Mouse (Mus musculus) heart, postnatal 0 days (tissue): ENCODE data around the gene Cep131. TPM values are rescaled to one million over a fixed set of nuclear protein-coding genes. Genes with fewer than 3 reads are reported as not detected.

Experiments used
- ATAC-seq: fragments of 200-750 bp; cut with Nextera tagmentation; 2 replicates; pipeline ENCODE4 v1.8.0; 2017; ENCODE audit warnings: low read depth, moderate number of reproducible peaks, moderate library complexity; ENCODE audit not compliant: insufficient read depth
- DNase-seq: peaks from one replicate; pipeline ENCODE4 v3.0.0-alpha.2; 2016; ENCODE audit warnings: low spot score
- H3K27ac ChIP-seq: fragments of 300-500 bp; sonication (generic); 2 replicates; pipeline ENCODE4 v1.5.1; 2014; ENCODE audit warnings: low read depth, mild to moderate bottlenecking
- H3K27me3 ChIP-seq: fragments of 300-500 bp; sonication (generic); 2 replicates; pipeline ENCODE4 v1.6.1; 2014; ENCODE audit warnings: low read length, mixed read lengths; ENCODE audit not compliant: control insufficient read depth, insufficient read depth
- H3K36me3 ChIP-seq: fragments of 300-500 bp; sonication (generic); replicated peaks from 2 replicates; pipeline ENCODE4 v1.6.1; 2014; ENCODE audit warnings: low read length, mixed read lengths; ENCODE audit not compliant: control insufficient read depth, insufficient read depth
- H3K4me1 ChIP-seq: fragments of 300-500 bp; sonication (generic); 2 replicates; pipeline ENCODE4 v1.6.1; 2014; ENCODE audit warnings: antibody characterized with exemption; ENCODE audit not compliant: control insufficient read depth, insufficient read depth
- H3K4me2 ChIP-seq: fragments of 300-500 bp; sonication (generic); 2 replicates; pipeline ENCODE4 v1.6.1; 2014; ENCODE audit warnings: low read depth, mild to moderate bottlenecking, low read length, moderate library complexity
- H3K4me3 ChIP-seq: fragments of 300-500 bp; sonication (generic); 2 replicates; pipeline ENCODE4 v1.5.1; 2014; ENCODE audit warnings: low read depth, low read length
- H3K9ac ChIP-seq: fragments of 300-500 bp; sonication (generic); replicated peaks from 2 replicates; pipeline ENCODE4 v1.6.1; 2014; ENCODE audit warnings: low read depth, low read length, mixed read lengths
- H3K9me3 ChIP-seq: fragments of 300-500 bp; sonication (generic); replicated peaks from 2 replicates; pipeline ENCODE4 v1.6.1; 2016; ENCODE audit warnings: low read length; ENCODE audit not compliant: control insufficient read depth
- CTCF ChIP-seq: IDR thresholded peaks from 2 replicates; pipeline ENCODE4 v1.5.1; 2016; ENCODE audit warnings: antibody characterized with exemption, control low read depth, low read depth
- EP300 ChIP-seq: IDR thresholded peaks from 2 replicates; pipeline ENCODE4 v1.6.1; 2016; ENCODE audit warnings: antibody characterized with exemption, low read depth
- whole genome bisulfite sequencing: fragments of 180-500 bp; shearing (Covaris S2); extraction: QIAGEN DNeasy Blood & Tissue Kit; methylation state at CpG from one replicate; pipeline ENCODE4 v1.1.7; 2014; 5-methylcytosine and 5-hydroxymethylcytosine counted together
- polyA plus RNA-seq: library from polyadenylated mRNA; unstranded; fragments of >200 nt; fragmentation: Nextera tagmentation; extraction: Ambion mirVana; gene quantifications from 2 replicates; pipeline ENCODE4 v1.2.1, GENCODE M21; 2015
- total RNA-seq: library from RNA; depleted of rRNA; stranded (reverse); fragments of >200 nt; gene quantifications from 2 replicates; pipeline ENCODE4 v1.2.3, GENCODE M21; 2014; ENCODE audit warnings: low replicate concordance

Cep131 gene
- total and polyA plus RNA-seq, 2 experiments from 2014 or later = 3.8 to 6.8 TPM

DNA sequence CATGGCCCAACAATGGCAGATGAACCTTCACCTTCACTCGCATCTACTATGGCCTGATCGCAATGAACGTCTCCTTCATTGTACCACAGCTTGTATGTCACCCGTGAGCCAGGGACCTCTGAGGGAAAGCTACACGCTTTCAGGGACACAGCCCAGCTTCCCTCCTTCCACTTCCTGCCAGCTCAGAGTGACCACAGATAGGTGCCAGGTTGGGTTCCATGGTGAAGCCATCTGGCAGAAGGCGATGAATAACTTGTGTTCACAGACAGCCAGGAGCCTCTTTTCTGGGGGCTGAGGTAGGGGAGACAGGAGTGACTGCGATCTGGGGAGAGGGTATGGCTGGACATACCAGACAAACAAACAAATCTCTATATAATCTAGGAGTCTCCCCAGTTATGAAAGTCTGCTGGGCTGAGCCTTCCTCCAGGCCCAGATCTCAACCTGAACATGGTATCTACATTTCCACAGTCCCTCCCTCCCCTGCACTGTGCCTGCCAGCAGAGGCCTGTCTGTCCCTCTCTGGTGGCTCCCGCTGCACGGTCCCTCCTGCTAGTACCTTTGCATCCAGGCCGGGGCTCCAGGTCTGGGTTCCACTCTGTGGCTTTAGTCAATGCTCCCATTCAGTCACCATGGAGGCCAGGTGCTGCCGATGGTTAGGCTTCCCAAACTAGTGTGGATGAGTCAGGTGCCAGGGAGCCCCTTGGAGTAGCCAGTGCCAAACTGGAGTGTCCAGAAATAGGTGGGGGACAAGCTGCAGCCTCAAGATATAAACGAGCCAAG is 30.5 kb downstream of the Cep131 start:
- WGBS = 76% methylated on average over 11 of the region's 12 CpGs
- Histone ChIP-seq H3K36me3 (no peaks in the 10 kb centered on the region), H3K4me1 (peaks cover 10% of the 10 kb centered on the region; the same call in 1 of the 2 replicates), H3K27ac (no peak overlapping the region), H3K9me3 (no peaks in the 10 kb centered on the region), H3K4me2 (no peak overlapping the region), H3K27me3 (no peaks in the 10 kb centered on the region), H3K9ac (no peak overlapping the region), H3K4me3 (no peak overlapping the region)
- ATAC-seq (no peak), DNase-seq (no peak)
- TF ChIP-seq EP300 (no peak), CTCF (no peak)

DNA sequence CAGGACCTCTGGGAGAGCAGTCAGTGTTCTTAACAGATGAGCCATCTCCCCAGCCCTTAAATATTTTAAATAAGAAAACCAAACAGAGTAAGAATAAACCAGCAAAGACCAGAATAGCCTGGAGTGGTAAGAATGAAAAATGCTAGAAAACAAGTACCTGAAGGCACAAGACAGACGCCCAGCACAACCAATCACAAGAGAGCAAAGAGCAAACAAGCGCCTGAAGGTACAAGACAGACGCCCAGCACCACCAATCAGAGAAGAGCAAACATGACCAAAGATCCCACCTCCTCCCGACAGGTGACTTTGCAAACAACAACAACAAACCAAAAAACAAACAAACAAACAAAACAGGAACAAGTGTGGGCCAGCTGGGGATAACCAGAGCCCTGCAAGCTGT is 32.8 kb downstream of the Cep131 start:
- TF ChIP-seq CTCF (no peak), EP300 (no peak)
- ATAC-seq (no peak), DNase-seq (no peak)
- Histone ChIP-seq H3K36me3 (no peaks in the 10 kb centered on the region), H3K27ac (no peak overlapping the region), H3K27me3 (peaks cover 4% of the 10 kb centered on the region), H3K9ac (no peak overlapping the region), H3K9me3 (no peaks in the 10 kb centered on the region), H3K4me1 (peaks cover 10% of the 10 kb centered on the region; the same call in 1 of the 2 replicates), H3K4me3 (no peak overlapping the region), H3K4me2 (no peak overlapping the region)
- WGBS = 81% methylated on average over 4 of the region's 4 CpGs

DNA sequence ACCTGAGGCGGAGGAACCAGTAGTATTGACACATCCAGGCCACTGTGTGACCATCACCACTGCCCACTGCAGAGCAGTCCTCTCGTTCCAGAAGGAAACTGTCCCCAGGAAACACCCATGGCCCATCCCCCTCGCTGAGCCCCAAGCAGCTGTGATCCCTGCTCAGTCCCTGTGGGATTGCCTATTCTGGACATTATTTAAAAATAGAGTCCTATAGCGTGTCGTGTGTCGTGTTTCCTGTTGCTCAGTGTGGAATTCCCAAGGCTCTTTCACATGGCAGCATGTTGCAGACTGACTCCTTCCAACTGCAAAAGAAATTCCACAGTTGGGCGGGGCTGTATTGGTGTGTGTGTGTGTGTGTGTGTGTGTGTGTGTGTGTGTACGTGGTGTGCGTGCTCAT is 34.4 kb downstream of the Cep131 start:
- H3K4me2 ChIP-seq = no peak overlapping the region
- H3K27ac ChIP-seq = no peak overlapping the region; the same call in 1 of the 2 replicates
- WGBS = 42% methylated on average over 9 of the region's 9 CpGs
- H3K36me3 ChIP-seq = no peaks in the 10 kb centered on the region
- peaks cover 20% of the 10 kb centered on the region for H3K27me3 ChIP-seq
- H3K4me3 ChIP-seq = no peak overlapping the region
- peak; percentile 57 for ATAC-seq
- DNase-seq = peak; percentile 40
- no peaks in the 10 kb centered on the region for H3K9me3 ChIP-seq
- no peak overlapping the region for H3K9ac ChIP-seq
- TF ChIP-seq EP300 (peak; percentile 63; the same call in 1 of the 2 replicates), CTCF (no peak)
- H3K4me1 ChIP-seq = peaks cover 10% of the 10 kb centered on the region; the same call in 1 of the 2 replicates

DNA sequence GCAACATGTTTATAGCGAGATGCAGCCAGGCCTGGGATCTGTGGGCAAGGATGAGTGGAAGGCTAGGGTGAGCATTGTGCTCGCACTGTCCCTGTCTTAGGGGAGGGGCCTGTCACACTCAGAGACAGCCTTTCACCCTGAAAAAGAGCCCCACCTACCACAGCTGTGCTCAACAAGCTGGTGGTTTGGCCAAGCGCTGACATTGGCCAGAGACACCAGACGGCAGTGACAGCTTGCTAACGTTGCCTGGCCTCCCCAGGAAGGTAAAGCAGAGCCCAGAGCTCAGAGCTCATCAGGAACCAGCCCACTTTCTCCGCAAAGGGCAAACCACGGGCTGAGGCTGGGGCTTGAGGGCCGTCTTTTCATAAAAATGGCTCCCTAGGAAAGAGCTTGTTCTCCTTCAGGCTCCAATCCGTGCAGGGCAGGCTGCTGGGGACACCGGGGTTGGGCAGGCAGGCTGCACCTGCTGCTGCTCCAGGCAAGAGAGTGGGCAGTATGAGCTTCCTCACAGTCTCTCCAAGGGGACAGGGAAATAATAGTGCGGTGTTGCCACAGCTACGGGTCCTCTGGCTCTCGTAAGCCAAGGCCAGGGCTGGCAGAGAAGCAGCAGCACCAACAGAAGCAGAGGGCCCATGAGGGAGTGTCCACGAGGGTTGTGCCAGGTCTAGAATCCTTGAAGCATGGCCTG is 35.4 kb downstream of the Cep131 start:
- no peaks in the 10 kb centered on the region for H3K36me3 ChIP-seq
- H3K27me3 ChIP-seq = peaks cover 30% of the 10 kb centered on the region
- H3K27ac ChIP-seq = no peak overlapping the region
- H3K9me3 ChIP-seq = no peaks in the 10 kb centered on the region
- TF ChIP-seq CTCF = no peak
- no peak for TF ChIP-seq EP300
- no peak for DNase-seq
- H3K9ac ChIP-seq = no peak overlapping the region
- H3K4me3 ChIP-seq = no peak overlapping the region
- ATAC-seq = no peak; the same call in none of the 2 replicates
- 41% methylated on average over 14 of the region's 14 CpGs for WGBS
- H3K4me2 ChIP-seq = no peak overlapping the region
- peaks cover 10% of the 10 kb centered on the region; the same call in 1 of the 2 replicates for H3K4me1 ChIP-seq

DNA sequence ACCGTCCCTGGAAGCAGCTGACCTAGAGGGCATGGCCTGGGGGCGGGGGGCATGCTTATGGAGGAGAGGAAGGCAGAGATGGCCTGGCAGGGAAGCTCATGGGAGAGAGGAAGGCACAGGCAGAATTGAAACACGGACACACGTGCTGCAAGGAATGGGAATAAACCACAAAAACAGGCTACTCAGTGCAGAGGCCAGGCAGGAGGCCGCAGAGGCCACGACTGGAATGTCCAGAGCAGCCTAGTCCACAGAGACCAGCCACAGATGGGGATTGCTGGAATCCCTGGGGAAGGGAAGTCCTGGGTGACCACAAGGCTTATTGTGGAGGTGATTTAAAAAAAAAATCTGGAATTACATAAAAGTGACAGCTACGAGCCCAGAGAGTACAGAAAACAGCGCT is 37.6 kb downstream of the Cep131 start:
- Histone ChIP-seq H3K9ac (no peak overlapping the region), H3K27me3 (peaks cover 42% of the 10 kb centered on the region), H3K4me3 (no peak overlapping the region), H3K27ac (no peak overlapping the region), H3K9me3 (no peaks in the 10 kb centered on the region), H3K4me2 (no peak overlapping the region), H3K4me1 (peaks cover 10% of the 10 kb centered on the region; the same call in 1 of the 2 replicates), H3K36me3 (no peaks in the 10 kb centered on the region)
- WGBS = 86% methylated on average over 8 of the region's 8 CpGs
- no peak for DNase-seq
- no peak for TF ChIP-seq EP300
- TF ChIP-seq CTCF = no peak
- no peak for ATAC-seq
